Mouse (Mus musculus): ENCODE measurements at regions not wholly inside any gene's neighbourhood (a gene's known extent, or its start where the extent isn't known, plus 50 kb on each side); places are given as distances from the start of the nearest gene placed in this dataset.

DNA sequence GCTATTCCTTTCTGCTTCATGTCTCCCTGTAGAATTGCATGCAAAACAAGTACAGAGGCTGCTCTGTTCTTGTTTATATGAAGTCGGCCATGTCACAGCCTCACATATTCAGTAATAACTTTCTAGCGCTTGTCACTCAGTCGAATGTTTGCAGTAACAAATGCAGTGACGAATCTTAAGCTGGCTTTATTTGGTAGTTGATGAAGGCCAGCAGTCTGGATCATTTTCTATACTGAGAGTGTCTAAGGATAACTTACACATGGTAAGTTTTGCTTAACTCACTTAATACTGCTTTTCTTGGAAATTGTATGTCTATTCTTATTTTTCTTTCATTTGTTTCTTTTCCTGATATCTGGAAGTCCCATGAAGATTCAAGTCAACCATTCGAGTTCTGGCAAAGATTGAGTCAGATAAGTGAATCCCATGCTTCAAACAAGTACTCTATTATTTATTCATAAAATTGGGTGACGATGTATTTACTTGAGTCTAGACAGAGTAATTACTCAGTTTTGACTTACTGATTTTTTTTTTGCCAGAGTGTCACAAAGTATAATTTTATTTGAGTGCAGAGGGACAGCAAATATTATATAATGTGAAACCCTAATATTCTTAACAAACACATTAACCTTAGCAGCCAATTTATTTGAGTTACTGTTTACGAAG is 189.0 kb downstream of the Slitrk6 start:
- H3K9me3 ChIP-seq (replicated peaks; ENCODE audit: control insufficient read depth, low read length): no peaks in the 10 kb centered on the region
- H3K9ac ChIP-seq (ENCODE audit: low read length): no peak overlapping the region
- no peak overlapping the region for H3K4me2 ChIP-seq (ENCODE audit: low read depth, low read length)
- no peak overlapping the region for H3K27ac ChIP-seq (ENCODE audit: low read length)
- H3K36me3 ChIP-seq (ENCODE audit: control insufficient read depth, insufficient read depth, low read length): no peaks in the 10 kb centered on the region
- no peak overlapping the region for H3K4me3 ChIP-seq (replicated peaks; ENCODE audit: low read length)
- no peak for ATAC-seq (ENCODE audit: insufficient read depth, low FRiP score)
- no peaks in the 10 kb centered on the region for H3K27me3 ChIP-seq (ENCODE audit: control insufficient read depth, insufficient read depth, low read length)
- 49% methylated on average over 7 of the region's 7 CpGs for WGBS
- H3K4me1 ChIP-seq (ENCODE audit: control insufficient read depth, insufficient read depth, low read length): no peaks in the 10 kb centered on the region

DNA sequence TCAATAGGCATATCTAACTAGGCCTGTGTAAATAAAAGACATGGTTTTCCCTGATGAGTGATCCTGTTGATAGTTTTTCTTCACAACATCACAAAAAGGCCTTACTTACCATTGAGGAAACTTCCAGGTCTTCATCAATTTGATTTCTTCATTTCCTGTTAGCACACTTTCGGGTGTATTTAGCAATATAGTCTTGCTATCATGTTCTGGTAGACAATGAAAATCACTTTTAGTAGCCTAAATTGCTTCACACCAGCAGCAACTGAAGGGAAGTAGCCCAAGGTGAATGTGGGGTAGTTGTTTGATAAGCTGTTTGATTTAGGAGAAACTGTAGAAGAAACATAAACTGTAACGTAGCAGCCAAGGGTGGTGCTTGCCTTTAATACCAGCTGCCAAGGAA is 190.3 kb downstream of the Slitrk6 start:
- Histone ChIP-seq H3K4me3 (replicated peaks; ENCODE audit: low read length) (no peak overlapping the region), H3K27me3 (ENCODE audit: control insufficient read depth, insufficient read depth, low read length) (no peaks in the 10 kb centered on the region), H3K36me3 (ENCODE audit: control insufficient read depth, insufficient read depth, low read length) (no peaks in the 10 kb centered on the region), H3K4me1 (ENCODE audit: control insufficient read depth, insufficient read depth, low read length) (no peaks in the 10 kb centered on the region), H3K9ac (ENCODE audit: low read length) (no peak overlapping the region), H3K9me3 (replicated peaks; ENCODE audit: control insufficient read depth, low read length) (no peaks in the 10 kb centered on the region), H3K27ac (ENCODE audit: low read length) (no peak overlapping the region), H3K4me2 (ENCODE audit: low read depth, low read length) (no peak overlapping the region)
- 73% methylated on average over 2 of the region's 2 CpGs for WGBS
- no peak for ATAC-seq (ENCODE audit: insufficient read depth, low FRiP score)

GRCm38 (mm10) chr14:110545265-110545664 is 209.7 kb downstream of the Slitrk6 start:
- WGBS: 21% methylated on average over 7 of the region's 7 CpGs
- ATAC-seq (ENCODE audit: insufficient read depth, low FRiP score): no peak
- H3K4me2 ChIP-seq (ENCODE audit: low read depth, low read length): no peak overlapping the region
- H3K27ac ChIP-seq (ENCODE audit: low read length): no peak overlapping the region
- H3K4me3 ChIP-seq (replicated peaks; ENCODE audit: low read length): no peak overlapping the region
- H3K27me3 ChIP-seq (ENCODE audit: control insufficient read depth, insufficient read depth, low read length): no peaks in the 10 kb centered on the region
- H3K9me3 ChIP-seq (replicated peaks; ENCODE audit: control insufficient read depth, low read length): no peaks in the 10 kb centered on the region
- H3K36me3 ChIP-seq (ENCODE audit: control insufficient read depth, insufficient read depth, low read length): no peaks in the 10 kb centered on the region
- no peak overlapping the region for H3K9ac ChIP-seq (ENCODE audit: low read length)
- H3K4me1 ChIP-seq (ENCODE audit: control insufficient read depth, insufficient read depth, low read length): no peaks in the 10 kb centered on the region

- H3K27ac ChIP-seq (ENCODE audit: low read length): no peak overlapping the region
- H3K4me3 ChIP-seq (replicated peaks; ENCODE audit: low read length): no peak overlapping the region
- H3K27me3 ChIP-seq (ENCODE audit: control insufficient read depth, insufficient read depth, low read length): no peaks in the 10 kb centered on the region
- WGBS: 57% methylated on average over 4 of the region's 4 CpGs
- H3K4me2 ChIP-seq (ENCODE audit: low read depth, low read length): no peak overlapping the region
- H3K36me3 ChIP-seq (ENCODE audit: control insufficient read depth, insufficient read depth, low read length): no peaks in the 10 kb centered on the region
- H3K4me1 ChIP-seq (ENCODE audit: control insufficient read depth, insufficient read depth, low read length): no peaks in the 10 kb centered on the region
- no peak for ATAC-seq (ENCODE audit: insufficient read depth, low FRiP score)
- H3K9me3 ChIP-seq (replicated peaks; ENCODE audit: control insufficient read depth, low read length): no peaks in the 10 kb centered on the region
- H3K9ac ChIP-seq (ENCODE audit: low read length): no peak overlapping the region
Observed at GRCm38 (mm10) chr14:110543303-110544134, 211.4 kb downstream of the Slitrk6 start.

GRCm38 (mm10) chr14:110527306-110527705 is 227.6 kb downstream of the Slitrk6 start:
- Histone ChIP-seq H3K36me3 (ENCODE audit: control insufficient read depth, insufficient read depth, low read length) (no peaks in the 10 kb centered on the region), H3K27me3 (ENCODE audit: control insufficient read depth, insufficient read depth, low read length) (no peaks in the 10 kb centered on the region), H3K9me3 (replicated peaks; ENCODE audit: control insufficient read depth, low read length) (no peaks in the 10 kb centered on the region), H3K4me1 (ENCODE audit: control insufficient read depth, insufficient read depth, low read length) (no peaks in the 10 kb centered on the region), H3K27ac (ENCODE audit: low read length) (no peak overlapping the region), H3K4me3 (replicated peaks; ENCODE audit: low read length) (no peak overlapping the region), H3K9ac (ENCODE audit: low read length) (no peak overlapping the region), H3K4me2 (ENCODE audit: low read depth, low read length) (no peak overlapping the region)
- no peak for ATAC-seq (ENCODE audit: insufficient read depth, low FRiP score)
- WGBS: 69% methylated on average over 3 of the region's 3 CpGs

GRCm38 (mm10) chr14:110485057-110485456 is 269.9 kb downstream of the Slitrk6 start:
- H3K4me2 ChIP-seq (ENCODE audit: low read depth, low read length): no peak overlapping the region
- 34% methylated on average over 3 of the region's 3 CpGs for WGBS
- H3K27me3 ChIP-seq (ENCODE audit: control insufficient read depth, insufficient read depth, low read length): no peaks in the 10 kb centered on the region
- H3K4me3 ChIP-seq (replicated peaks; ENCODE audit: low read length): no peak overlapping the region
- no peak overlapping the region for H3K9ac ChIP-seq (ENCODE audit: low read length)
- H3K4me1 ChIP-seq (ENCODE audit: control insufficient read depth, insufficient read depth, low read length): no peaks in the 10 kb centered on the region
- no peak for ATAC-seq (ENCODE audit: insufficient read depth, low FRiP score)
- no peaks in the 10 kb centered on the region for H3K9me3 ChIP-seq (replicated peaks; ENCODE audit: control insufficient read depth, low read length)
- no peaks in the 10 kb centered on the region for H3K36me3 ChIP-seq (ENCODE audit: control insufficient read depth, insufficient read depth, low read length)
- H3K27ac ChIP-seq (ENCODE audit: low read length): no peak overlapping the region

DNA sequence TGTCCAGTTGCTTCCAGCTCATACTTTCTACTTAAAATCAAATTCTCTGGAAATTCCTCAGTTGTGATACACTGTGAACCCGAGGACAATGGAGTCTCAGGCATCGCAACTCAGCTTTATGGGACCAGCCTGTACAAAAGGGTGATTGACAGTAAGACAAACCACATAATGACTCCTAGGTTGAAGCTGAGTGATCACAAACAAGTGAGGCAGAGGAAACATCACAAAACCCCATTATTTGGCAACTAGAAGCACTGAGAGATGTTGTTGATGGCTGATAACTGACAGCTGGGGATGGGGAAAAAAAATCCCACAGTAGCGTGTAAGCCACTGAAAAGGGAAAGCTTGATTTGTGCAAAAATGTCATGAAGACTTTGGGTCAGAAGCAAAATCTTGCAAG is 282.2 kb downstream of the Slitrk6 start:
- no peak for ATAC-seq (ENCODE audit: insufficient read depth, low FRiP score)

DNA sequence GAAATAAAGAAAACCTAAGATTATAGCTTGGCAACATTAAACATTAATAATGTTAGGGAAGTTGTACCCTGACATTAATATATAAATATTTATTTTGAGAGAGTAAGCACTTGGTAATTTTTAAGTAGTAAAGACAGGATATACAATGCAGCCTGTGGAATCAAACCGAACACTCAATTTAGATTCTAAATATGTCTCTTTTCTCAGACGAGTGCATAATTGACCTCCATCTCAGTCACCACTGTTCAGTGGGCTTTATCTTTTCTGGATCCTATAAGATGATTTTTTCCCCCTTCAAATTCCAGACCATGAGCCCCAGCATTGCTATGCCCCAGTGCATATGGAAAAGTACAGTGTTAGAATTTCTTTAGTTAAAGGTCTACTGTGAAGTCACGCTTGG is 282.8 kb downstream of the Slitrk6 start:
- Histone ChIP-seq H3K4me3 (replicated peaks; ENCODE audit: low read length) (no peak overlapping the region), H3K4me2 (ENCODE audit: low read depth, low read length) (no peak overlapping the region), H3K9ac (ENCODE audit: low read length) (no peak overlapping the region), H3K27ac (ENCODE audit: low read length) (no peak overlapping the region), H3K4me1 (ENCODE audit: control insufficient read depth, insufficient read depth, low read length) (no peaks in the 10 kb centered on the region), H3K27me3 (ENCODE audit: control insufficient read depth, insufficient read depth, low read length) (no peaks in the 10 kb centered on the region), H3K36me3 (ENCODE audit: control insufficient read depth, insufficient read depth, low read length) (no peaks in the 10 kb centered on the region), H3K9me3 (replicated peaks; ENCODE audit: control insufficient read depth, low read length) (no peaks in the 10 kb centered on the region)
- WGBS: 64% methylated on average over 3 of the region's 3 CpGs
- ATAC-seq (ENCODE audit: insufficient read depth, low FRiP score): no peak

More for the DNA sequence above, 282.2 kb downstream of the Slitrk6 start:
- no peak overlapping the region for H3K4me3 ChIP-seq (replicated peaks; ENCODE audit: low read length)
- H3K27me3 ChIP-seq (ENCODE audit: control insufficient read depth, insufficient read depth, low read length): no peaks in the 10 kb centered on the region
- no peak overlapping the region for H3K9ac ChIP-seq (ENCODE audit: low read length)
- no peak overlapping the region for H3K27ac ChIP-seq (ENCODE audit: low read length)
- no peaks in the 10 kb centered on the region for H3K9me3 ChIP-seq (replicated peaks; ENCODE audit: control insufficient read depth, low read length)
- H3K4me2 ChIP-seq (ENCODE audit: low read depth, low read length): no peak overlapping the region
- H3K4me1 ChIP-seq (ENCODE audit: control insufficient read depth, insufficient read depth, low read length): no peaks in the 10 kb centered on the region
- no peaks in the 10 kb centered on the region for H3K36me3 ChIP-seq (ENCODE audit: control insufficient read depth, insufficient read depth, low read length)
- 64% methylated on average over 3 of the region's 3 CpGs for WGBS

- no peak for ATAC-seq (ENCODE audit: insufficient read depth, low FRiP score)
- H3K9me3 ChIP-seq (replicated peaks; ENCODE audit: control insufficient read depth, low read length): no peaks in the 10 kb centered on the region
- H3K4me2 ChIP-seq (ENCODE audit: low read depth, low read length): no peak overlapping the region
- H3K9ac ChIP-seq (ENCODE audit: low read length): no peak overlapping the region
- H3K4me3 ChIP-seq (replicated peaks; ENCODE audit: low read length): no peak overlapping the region
- no peaks in the 10 kb centered on the region for H3K4me1 ChIP-seq (ENCODE audit: control insufficient read depth, insufficient read depth, low read length)
- H3K27ac ChIP-seq (ENCODE audit: low read length): no peak overlapping the region
- H3K27me3 ChIP-seq (ENCODE audit: control insufficient read depth, insufficient read depth, low read length): no peaks in the 10 kb centered on the region
- H3K36me3 ChIP-seq (ENCODE audit: control insufficient read depth, insufficient read depth, low read length): no peaks in the 10 kb centered on the region
- 92% methylated on average over 1 of the region's 1 CpGs for WGBS
Observed at GRCm38 (mm10) chr14:110470714-110471113, 284.2 kb downstream of the Slitrk6 start.

Measured in stomach, embryonic 16.5 days (tissue).